ENCODE assay signal across 8 mouse cellular contexts in the genomic region with DNA sequence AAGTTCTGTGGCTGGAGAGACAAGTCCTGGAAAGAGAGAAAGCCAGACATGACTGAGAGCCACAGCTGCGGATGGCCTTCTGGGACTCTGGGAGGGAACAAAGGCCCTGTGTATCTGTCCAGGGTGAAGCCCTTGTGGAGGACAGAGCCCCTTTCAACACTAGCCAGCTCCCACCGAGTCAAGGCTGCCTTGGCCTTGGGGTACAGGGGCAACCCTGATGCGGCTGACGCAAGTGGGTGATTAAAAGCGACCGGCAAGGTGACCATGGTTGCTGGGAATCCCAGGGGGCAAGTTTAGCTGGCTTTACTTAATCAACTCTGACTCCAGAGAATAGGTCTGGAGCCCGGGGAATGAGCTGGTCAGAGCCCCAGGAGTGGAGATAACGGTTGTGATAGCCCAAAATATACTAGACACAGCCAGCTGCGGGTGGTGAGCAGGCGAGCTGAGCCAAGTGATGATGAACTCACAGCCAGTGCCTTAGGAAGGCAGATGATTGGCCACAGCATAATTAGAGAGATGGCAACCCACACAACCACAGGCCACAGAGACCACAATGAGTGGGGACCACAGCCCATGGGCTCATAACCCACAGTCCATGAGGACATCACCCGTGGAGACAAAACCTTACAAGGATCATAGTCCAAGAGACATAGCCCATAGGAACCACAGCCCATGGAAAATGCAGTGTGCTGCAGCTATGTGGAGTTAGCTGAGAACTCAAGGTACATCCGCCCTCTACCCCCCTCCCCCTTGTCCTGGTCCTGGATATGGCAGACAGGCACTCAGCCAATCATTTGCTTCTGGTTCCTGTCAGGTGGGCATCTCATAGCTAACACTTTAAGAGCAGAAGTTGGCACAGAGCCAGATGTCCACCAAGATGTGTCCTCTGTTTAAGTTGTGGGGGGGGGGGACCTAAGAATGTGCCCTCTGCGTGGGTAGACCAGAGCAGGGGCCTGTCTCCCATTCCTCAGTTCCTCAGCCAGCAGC. TPM values are rescaled to one million over a fixed set of nuclear protein-coding genes. Genes with fewer than 3 reads are reported as not detected.
DNase-seq lines count a peak whose midpoint lies in the region; ATAC-seq and TF ChIP-seq lines count a peak whose summit lies in the region.
"Had no signal": no experiment of that assay in that cellular context is flagged by ENCODE, and none has a peak within 500 bp of the region (broad histone marks: within the 10 kb centered on the region; RNA-seq: fewer than 3 reads in every experiment).

No protein-coding gene starts in this region.

- no peaks in the 10 kb centered on the region for H3K27me3 ChIP-seq in intestine, embryonic 15.5 days (replicated peaks)
- H3K27me3 ChIP-seq in intestine, embryonic 16.5 days (replicated peaks; ENCODE audit: control insufficient read depth, insufficient read depth, low read length): no peaks in the 10 kb centered on the region
- no peaks in the 10 kb centered on the region for H3K27me3 ChIP-seq in G1E (ENCODE audit: insufficient read depth, low read length)
- H3K27me3 ChIP-seq in limb, embryonic 14.5 days (ENCODE audit: control insufficient read depth, insufficient read depth, low read length): no peaks in the 10 kb centered on the region
- H3K27me3 ChIP-seq: hindbrain, embryonic 13.5 days had no signal

- H3K27ac ChIP-seq in intestine, embryonic 15.5 days: no peak overlapping the region
- no peak overlapping the region for H3K27ac ChIP-seq in intestine, embryonic 16.5 days (ENCODE audit: low read length)
- no peak overlapping the region for H3K27ac ChIP-seq in limb, embryonic 14.5 days (replicated peaks; ENCODE audit: low read depth, low read length)
- H3K27ac ChIP-seq: hindbrain, embryonic 13.5 days had no signal

- no peak overlapping the region for H3K4me2 ChIP-seq in intestine, embryonic 15.5 days (replicated peaks)
- H3K4me2 ChIP-seq in intestine, embryonic 16.5 days (ENCODE audit: low read depth, low read length): no peak overlapping the region
- H3K4me2 ChIP-seq in limb, embryonic 14.5 days (replicated peaks; ENCODE audit: low read depth, low read length, severe bottlenecking): no peak overlapping the region
- H3K4me2 ChIP-seq: hindbrain, embryonic 13.5 days had no signal

- no peak overlapping the region for H3K4me3 ChIP-seq in intestine, embryonic 15.5 days (replicated peaks)
- H3K4me3 ChIP-seq in intestine, embryonic 16.5 days (ENCODE audit: low read length): no peak overlapping the region
- peak overlapping the region; percentile 32; the same call in 1 of the 2 replicates for H3K4me3 ChIP-seq in G1E (ENCODE audit: low read depth, low read length)
- no peak overlapping the region for H3K4me3 ChIP-seq in limb, embryonic 14.5 days (replicated peaks; ENCODE audit: low read length)
- H3K4me3 ChIP-seq: hindbrain, embryonic 13.5 days had no signal

- H3K36me3 ChIP-seq in intestine, embryonic 15.5 days: no peaks in the 10 kb centered on the region
- H3K36me3 ChIP-seq in intestine, embryonic 16.5 days (ENCODE audit: control insufficient read depth, insufficient read depth, low read length): no peaks in the 10 kb centered on the region
- peaks cover 5% of the 10 kb centered on the region for H3K36me3 ChIP-seq in G1E (replicated peaks)
- no peaks in the 10 kb centered on the region for H3K36me3 ChIP-seq in limb, embryonic 14.5 days (ENCODE audit: control insufficient read depth, insufficient read depth, low read length)
- H3K36me3 ChIP-seq: hindbrain, embryonic 13.5 days had no signal

- no peaks in the 10 kb centered on the region for H3K9me3 ChIP-seq in intestine, embryonic 15.5 days
- no peaks in the 10 kb centered on the region for H3K9me3 ChIP-seq in intestine, embryonic 16.5 days (ENCODE audit: control insufficient read depth, low read length)
- no peaks in the 10 kb centered on the region for H3K9me3 ChIP-seq in G1E (replicated peaks)
- no peaks in the 10 kb centered on the region for H3K9me3 ChIP-seq in limb, embryonic 14.5 days (ENCODE audit: control insufficient read depth, low read length)
- H3K9me3 ChIP-seq: hindbrain, embryonic 13.5 days had no signal

- TF ChIP-seq POLR2A in limb, embryonic 14.5 days (IDR thresholded peaks at IDR 0.05; ENCODE audit: borderline replicate concordance, extremely low read depth, insufficient read depth, insufficient read length): no peak

- H3K9ac ChIP-seq in intestine, embryonic 15.5 days: no peak overlapping the region
- H3K9ac ChIP-seq in intestine, embryonic 16.5 days (ENCODE audit: low read depth, low read length): no peak overlapping the region
- H3K9ac ChIP-seq in limb, embryonic 14.5 days (ENCODE audit: low read depth, low read length, severe bottlenecking): no peak overlapping the region
- H3K9ac ChIP-seq: hindbrain, embryonic 13.5 days had no signal

- no peak for TF ChIP-seq CTCF in G1E (IDR thresholded peaks at IDR 0.05; ENCODE audit: low read depth, low read length)

- no peak for DNase-seq in G1E (ENCODE audit: low spot score)
- peak; percentile 88 for DNase-seq in adrenal gland, adult 2 months
- DNase-seq in limb, embryonic 14.5 days (ENCODE audit: low spot score): peak; percentile 27
- DNase-seq in layer of hippocampus, postnatal 25 days (ENCODE audit: extremely low spot score in 1 of 2, low spot score in 1 of 2): no peak
- no peak for DNase-seq in cerebellum, adult 11 months

- no peaks in the 10 kb centered on the region for H3K4me1 ChIP-seq in intestine, embryonic 15.5 days (replicated peaks)
- peaks cover 4% of the 10 kb centered on the region; the same call in 1 of the 2 replicates for H3K4me1 ChIP-seq in intestine, embryonic 16.5 days (ENCODE audit: control insufficient read depth, insufficient read depth, low read length)
- peaks cover 90% of the 10 kb centered on the region for H3K4me1 ChIP-seq in G1E (ENCODE audit: insufficient read depth, low read depth, low read length)
- H3K4me1 ChIP-seq in limb, embryonic 14.5 days (ENCODE audit: control insufficient read depth, insufficient read depth, low read length): 0 out of 2 replicates have a peak, but pooled peaks cover 7% of the 10 kb centered on the region
- H3K4me1 ChIP-seq: hindbrain, embryonic 13.5 days had no signal

- 0 out of 2 replicates have a peak, but pooled peaks have one; percentile 22 for ATAC-seq in intestine, embryonic 15.5 days
- no peak for ATAC-seq in intestine, embryonic 16.5 days
- ATAC-seq in G1E (ENCODE audit: extremely low read depth, insufficient number of reproducible peaks, low FRiP score, poor library complexity, severe bottlenecking): no peak
- ATAC-seq in limb, embryonic 14.5 days (ENCODE audit: low FRiP score, low read depth): peak; percentile 26; the same call in 1 of the 2 replicates

- 81% methylated on average over 13 of the region's 13 CpGs for WGBS in intestine, embryonic 15.5 days
- 76% methylated on average over 13 of the region's 13 CpGs for WGBS in intestine, embryonic 16.5 days
- 78% methylated on average over 13 of the region's 13 CpGs for WGBS in limb, embryonic 14.5 days

RNA-seq across cellular contexts. Expression of a gene that starts 29.1 kb away (rescaled TPM):
- 96.7 and 104 TPM in 2 replicates for polyA plus RNA-seq in intestine, embryonic 15.5 days (2015; fragmentation: Nextera tagmentation; extraction: Ambion mirVana)
- polyA plus RNA-seq in intestine, embryonic 16.5 days (2015; fragmentation: Nextera tagmentation; extraction: Ambion mirVana): 101 and 108 TPM in 2 replicates
- total RNA-seq in G1E (2014; fragmentation: Nextera tagmentation) (26.6 and 31.3 TPM in 2 replicates), G1E (2017) (17.6 and 23.7 TPM in 2 replicates)
- polyA plus RNA-seq in G1E (2012): 51.5 and 55.7 TPM in 2 replicates
- 10 to 100 TPM; 73.0 to 87.9 TPM for total RNA-seq in adrenal gland, adult 2 months (2021)
- 107 and 117 TPM in 2 replicates for polyA plus RNA-seq in adrenal gland, adult 2 months (2012; rRNA removed)
- 147 and 162 TPM in 2 replicates for polyA plus RNA-seq in limb, embryonic 14.5 days (2012; rRNA removed)
- polyA plus RNA-seq in limb, embryonic 14.5 days (2014; fragmentation: Nextera tagmentation; extraction: Ambion mirVana): 167 and 168 TPM in 2 replicates
- total RNA-seq in layer of hippocampus, postnatal 25 days (2021): 10 to 100 TPM; 29.9 to 31.9 TPM

Comparison
In these comparisons a context has a peak if more than half of its experiments do, and no peak if none do; other contexts are left out.
1. ATAC-seq: peak in intestine, embryonic 15.5 days (single experiment) and limb, embryonic 14.5 days (single experiment); none in intestine, embryonic 16.5 days (single experiment) and G1E (single experiment).
2. DNase-seq: peak in adrenal gland, adult 2 months (single experiment) and limb, embryonic 14.5 days (single experiment); none in G1E (single experiment), layer of hippocampus, postnatal 25 days (0 of 2) and cerebellum, adult 11 months (single experiment).